Mouse (Mus musculus): ENCODE results near the gene Ciita.

The Ciita gene

DNA sequence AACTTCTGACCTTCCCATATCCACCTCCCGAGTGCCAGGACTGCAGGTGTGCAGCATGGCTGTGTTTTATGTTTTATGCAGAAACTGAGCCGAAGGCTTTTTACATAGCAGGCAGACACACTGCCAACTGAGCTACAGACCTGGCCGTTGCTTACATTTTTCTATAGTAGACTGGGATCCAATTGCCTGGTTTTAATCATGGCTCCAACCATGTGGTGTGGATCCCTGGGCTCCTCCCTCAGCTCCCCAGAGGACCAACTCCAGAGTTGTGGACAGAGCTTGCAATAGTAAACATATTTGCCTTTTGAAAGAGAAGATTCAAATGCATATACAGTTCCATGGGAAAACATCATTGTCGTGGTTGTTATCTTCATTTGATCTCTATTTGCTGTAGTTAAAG is 71.7 kb downstream of the Ciita start:
- no peak for DNase-seq (ENCODE audit: extremely low spot score)

GRCm38 (mm10) chr16:10553858-10554257 is 74.0 kb downstream of the Ciita start:
- no peak for DNase-seq (ENCODE audit: extremely low spot score)

DNA sequence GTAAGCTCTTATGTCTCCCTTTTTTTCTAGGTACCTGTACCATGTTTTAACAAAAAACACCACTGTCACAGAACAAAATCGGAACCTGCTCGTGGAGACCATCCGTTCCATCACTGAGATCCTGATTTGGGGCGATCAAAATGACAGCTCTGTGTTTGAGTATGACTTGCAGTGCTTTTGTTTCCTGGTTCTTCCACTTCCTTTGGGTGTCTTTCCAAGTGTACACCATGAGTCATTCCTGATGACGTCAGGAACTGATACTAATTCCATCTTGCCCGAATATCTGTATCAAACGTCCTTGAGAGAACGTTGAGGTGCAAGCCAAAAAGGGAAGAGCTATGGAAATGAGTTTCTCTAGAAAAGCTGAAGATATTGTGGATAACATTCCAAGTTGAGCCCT is 80.1 kb downstream of the Ciita start:
- DNase-seq (ENCODE audit: extremely low spot score) = no peak

- DNase-seq (ENCODE audit: extremely low spot score) = peak; percentile 75
These were observed 85.5 kb downstream of the Ciita start for GRCm38 (mm10) chr16:10565278-10565885.

- DNase-seq (ENCODE audit: extremely low spot score) = no peak
These were observed 87.3 kb downstream of the Ciita start for GRCm38 (mm10) chr16:10567153-10567552.

DNA sequence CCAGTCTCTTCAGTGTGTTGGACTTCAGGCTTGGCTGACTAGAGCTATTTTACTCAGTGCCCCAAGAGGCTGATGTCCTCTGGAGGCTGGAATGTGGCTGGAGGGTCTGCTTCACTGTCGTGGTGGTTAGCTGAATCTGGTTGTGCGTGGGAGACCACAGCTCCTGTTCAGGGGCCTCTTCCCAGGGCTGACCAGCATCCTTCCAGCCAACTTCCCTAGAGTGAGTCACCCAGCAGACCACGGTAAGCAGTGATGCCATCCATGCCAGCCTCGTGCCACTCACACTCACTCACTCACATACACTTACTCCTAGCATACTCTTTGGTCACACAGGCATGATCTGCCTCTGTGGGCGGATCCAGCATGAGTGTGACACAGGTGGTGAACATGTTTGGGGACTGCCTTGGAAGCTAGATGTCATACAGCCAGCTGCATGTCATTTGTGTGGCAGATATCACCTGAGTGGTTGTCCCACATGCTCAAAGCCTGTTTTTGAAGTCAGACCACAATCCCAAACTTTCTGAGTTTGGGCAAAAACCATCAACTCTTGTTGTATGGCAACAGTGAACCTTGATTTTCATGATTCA is 90.0 kb downstream of the Ciita start:
- no peak for DNase-seq (ENCODE audit: extremely low spot score)

GRCm38 (mm10) chr16:10570708-10571107 is 90.8 kb downstream of the Ciita start:
- DNase-seq (ENCODE audit: extremely low spot score) = no peak

DNA sequence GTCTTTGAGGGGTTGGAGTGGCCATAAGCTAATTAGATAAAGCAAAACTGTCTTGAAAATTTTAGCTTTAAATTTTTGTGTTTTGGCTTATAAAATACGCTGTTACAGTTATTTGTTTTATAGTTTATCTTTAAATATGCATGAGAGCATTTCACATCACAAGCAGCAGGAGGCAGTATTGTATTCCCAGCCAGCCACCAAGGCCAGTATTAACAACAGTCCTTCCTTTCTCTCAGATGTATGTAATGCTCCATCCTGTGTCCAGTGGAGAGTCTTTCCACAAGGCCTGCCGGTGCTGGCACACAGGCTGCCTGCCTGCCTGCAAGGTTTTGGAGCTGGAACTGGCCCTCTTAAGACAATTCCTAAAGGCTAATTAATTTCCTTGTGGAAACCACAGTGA is 92.0 kb downstream of the Ciita start:
- DNase-seq (ENCODE audit: extremely low spot score) = peak; percentile 21

GRCm38 (mm10) chr16:10574936-10575335 is 95.1 kb downstream of the Ciita start:
- no peak for DNase-seq (ENCODE audit: extremely low spot score)

- no peak for DNase-seq (ENCODE audit: extremely low spot score)
These were observed 96.1 kb downstream of the Ciita start for GRCm38 (mm10) chr16:10575915-10576314.

- DNase-seq (ENCODE audit: extremely low spot score) = no peak
These were observed 97.7 kb downstream of the Ciita start for GRCm38 (mm10) chr16:10577548-10577947.

Data from embryo, embryonic 9.5 days (tissue).